Mouse (Mus musculus): Measurements from ENCODE around the gene Asxl1.

- TF ChIP-seq CTCF (IDR thresholded peaks at IDR 0.05; ENCODE audit: control insufficient read depth, insufficient read depth, low read length) (no peak), POLR2A (IDR thresholded peaks at IDR 0.05; ENCODE audit: borderline replicate concordance, control insufficient read depth, low read depth, low read length) (no peak)
Observed at GRCm38 (mm10) chr2:153370871-153371270, 25.2 kb downstream of the Asxl1 start.
